Comparison of ENCODE assay signal across 8 mouse cellular contexts in genomic region chr5:33021622-33022021, GRCm38 (mm10). TPM values are rescaled to one million over a fixed set of nuclear protein-coding genes. Genes with fewer than 3 reads are reported as not detected.
DNase-seq lines count a peak whose midpoint lies in the region; ATAC-seq and TF ChIP-seq lines count a peak whose summit lies in the region.

No protein-coding gene starts in this region.

- H3K4me1 ChIP-seq in intestine, postnatal 0 days (replicated peaks; ENCODE audit: control insufficient read depth, insufficient read depth, low read length) = 0 out of 2 replicates have a peak, but pooled peaks cover 4% of the 10 kb centered on the region
- H3K4me1 ChIP-seq in intestine, embryonic 16.5 days (ENCODE audit: control insufficient read depth, insufficient read depth, low read length) = peaks cover 31% of the 10 kb centered on the region
- peaks cover 15% of the 10 kb centered on the region for H3K4me1 ChIP-seq in cortical plate, adult 2 months (ENCODE audit: control insufficient read depth, insufficient read depth, low read length)

- H3K4me3 ChIP-seq in intestine, postnatal 0 days (ENCODE audit: low read depth, low read length) = no peak overlapping the region
- H3K4me3 ChIP-seq in intestine, embryonic 16.5 days (ENCODE audit: low read length) = no peak overlapping the region
- H3K4me3 ChIP-seq in cortical plate, adult 2 months (ENCODE audit: insufficient read depth, low read length) = peak overlapping the region; percentile 99
- H3K4me3 ChIP-seq in myocyte = no peak overlapping the region

- no peak overlapping the region for H3K27ac ChIP-seq in intestine, postnatal 0 days (ENCODE audit: low read depth, low read length)
- no peak overlapping the region for H3K27ac ChIP-seq in intestine, embryonic 16.5 days (ENCODE audit: low read length)
- H3K27ac ChIP-seq in cortical plate, adult 2 months (ENCODE audit: insufficient read depth, low read length) = no peak overlapping the region

- peak; percentile 68 for TF ChIP-seq CTCF in intestine, postnatal 0 days (IDR thresholded peaks at IDR 0.05; ENCODE audit: low read depth)
- peak; percentile 57 for TF ChIP-seq CTCF in cortical plate, adult 2 months (IDR thresholded peaks at IDR 0.05; ENCODE audit: extremely low read depth, insufficient read depth, low read length)

- H3K9me3 ChIP-seq in intestine, postnatal 0 days (ENCODE audit: control insufficient read depth) = no peaks in the 10 kb centered on the region
- no peaks in the 10 kb centered on the region for H3K9me3 ChIP-seq in intestine, embryonic 16.5 days (ENCODE audit: control insufficient read depth, low read length)

- no peak overlapping the region for H3K4me2 ChIP-seq in intestine, postnatal 0 days (replicated peaks; ENCODE audit: low read depth)
- H3K4me2 ChIP-seq in intestine, embryonic 16.5 days (ENCODE audit: low read depth, low read length) = no peak overlapping the region
- H3K4me2 ChIP-seq in myocyte (ENCODE audit: low read depth) = peak overlapping the region; percentile 10

- no peak for ATAC-seq in intestine, postnatal 0 days
- ATAC-seq in intestine, embryonic 16.5 days = no peak
- no peak for ATAC-seq in inflammation-experienced regulatory T-cells, adult 6 months
- no peak for ATAC-seq in granulocyte monocyte progenitor cell, adult 5-6 weeks (replicated peaks; ENCODE audit: poor library complexity, severe bottlenecking)
- no peak for ATAC-seq in monocyte, adult 5-6 weeks (replicated peaks; ENCODE audit: insufficient number of reproducible peaks, low FRiP score, low TSS enrichment, poor library complexity, severe bottlenecking)

- TF ChIP-seq POLR2A in cortical plate, adult 2 months (IDR thresholded peaks at IDR 0.05; ENCODE audit: extremely low read depth, insufficient read depth, low read length) = no peak
- no peak for TF ChIP-seq POLR2A in myocyte (IDR thresholded peaks at IDR 0.05; ENCODE audit: insufficient read length, low read depth)

- no peak overlapping the region for H3ac ChIP-seq in myocyte (ENCODE audit: control insufficient read depth, insufficient read length)

- no peaks in the 10 kb centered on the region for H3K27me3 ChIP-seq in intestine, postnatal 0 days (replicated peaks; ENCODE audit: control insufficient read depth, insufficient read depth, low read length)
- no peaks in the 10 kb centered on the region for H3K27me3 ChIP-seq in intestine, embryonic 16.5 days (replicated peaks; ENCODE audit: control insufficient read depth, insufficient read depth, low read length)
- H3K27me3 ChIP-seq in myocyte (ENCODE audit: control insufficient read depth, insufficient read depth, insufficient read length) = no peaks in the 10 kb centered on the region

- WGBS in intestine, postnatal 0 days = 74% methylated on average over 2 of the region's 2 CpGs
- 88% methylated on average over 2 of the region's 2 CpGs for WGBS in intestine, embryonic 16.5 days

- peaks cover 75% of the 10 kb centered on the region for H3K79me2 ChIP-seq in myocyte (ENCODE audit: control insufficient read depth, insufficient read depth)

- no peak overlapping the region for H3K9ac ChIP-seq in intestine, postnatal 0 days (ENCODE audit: low read depth, low read length)
- H3K9ac ChIP-seq in intestine, embryonic 16.5 days (ENCODE audit: low read depth, low read length) = no peak overlapping the region

- peaks cover 11% of the 10 kb centered on the region; the same call in 1 of the 2 replicates for H3K36me3 ChIP-seq in intestine, postnatal 0 days (ENCODE audit: control insufficient read depth, insufficient read depth)
- no peaks in the 10 kb centered on the region for H3K36me3 ChIP-seq in intestine, embryonic 16.5 days (ENCODE audit: control insufficient read depth, insufficient read depth, low read length)
- H3K36me3 ChIP-seq in myocyte (ENCODE audit: control insufficient read depth, insufficient read depth) = peaks cover 18% of the 10 kb centered on the region

- DNase-seq in ES-CJ7 (ENCODE audit: low read depth, low spot score) = peak; percentile 41

TF ChIP-seq in myocyte, 11 proteins besides CTCF, POLR2A, EP300 and RAD21:
- TF ChIP-seq MAX (IDR thresholded peaks at IDR 0.05; ENCODE audit: low read depth) (no peak), TCF12 (IDR thresholded peaks at IDR 0.05; ENCODE audit: insufficient read depth, poor library complexity, severe bottlenecking) (no peak), TCF3 (IDR thresholded peaks at IDR 0.05; ENCODE audit: insufficient read length, low read depth) (no peak), USF1 (IDR thresholded peaks at IDR 0.05; ENCODE audit: low read depth) (no peak), MYOD1 (IDR thresholded peaks at IDR 0.05; ENCODE audit: control insufficient read depth in 1 of 3, insufficient read length in 2 of 3, low read depth in 2 of 3) (no peak), MYOG (IDR thresholded peaks at IDR 0.05; ENCODE audit: control insufficient read depth in 1 of 3, insufficient read depth in 1 of 3, insufficient read length in 2 of 3, low read depth in 2 of 3) (no peak), SRF (IDR thresholded peaks at IDR 0.05; ENCODE audit: control insufficient read depth, insufficient read length, low read depth) (no peak)

RNA-seq across cellular contexts. Expression of gene Ywhah, which starts 3.0 kb away (rescaled TPM):
- polyA plus RNA-seq in intestine, postnatal 0 days (2015; fragmentation: Nextera tagmentation; extraction: Ambion mirVana) = 253 and 260 TPM in 2 replicates
- 408 and 430 TPM in 2 replicates for polyA plus RNA-seq in intestine, embryonic 16.5 days (2015; fragmentation: Nextera tagmentation; extraction: Ambion mirVana)
- 1,599 and 1,684 TPM in 2 replicates for polyA plus RNA-seq in cortical plate, adult 2 months (2012; rRNA removed)
- polyA plus RNA-seq in myocyte (2012; fragmentation: generic; extraction: Trizol) = 106 TPM
- polyA plus RNA-seq in inflammation-experienced regulatory T-cells, adult 6 months (2017; shearing (Covaris generic)) = 100 to 1,000 TPM; 206 to 398 (median 214) TPM
- 285 and 301 TPM in 2 replicates for total RNA-seq in granulocyte monocyte progenitor cell, adult 5-6 weeks (2014; fragmentation: Nextera tagmentation)
- total RNA-seq in granulocyte monocyte progenitor cell, adult 5-6 weeks (2017) = 123 and 125 TPM in 2 replicates
- 137 to 272 TPM (median 186 TPM) in 3 replicates for total RNA-seq in monocyte, adult 5-6 weeks (2017)
